Mouse (Mus musculus) mouse embryonic stem cell (cell line): ENCODE data around the gene Ptpa.

Experiments used
- in situ Hi-C, 2 experiments: fragments of 300-500 bp; cut with MboI; formaldehyde crosslinking; loops; 1 replicate in 1 of 2; 3 replicates in 1 of 2; pipeline ENCODE4 v1.14.3; 2019 to 2020; ENCODE audit warnings: low sequenced_read_pairs in 2 of 2, low pct_unique_long_range_greater_than_20kb in 1 of 2, mixed read lengths in 1 of 2; ENCODE audit not compliant: unreplicated experiment in 1 of 2

Gene Ptpa

DNA sequence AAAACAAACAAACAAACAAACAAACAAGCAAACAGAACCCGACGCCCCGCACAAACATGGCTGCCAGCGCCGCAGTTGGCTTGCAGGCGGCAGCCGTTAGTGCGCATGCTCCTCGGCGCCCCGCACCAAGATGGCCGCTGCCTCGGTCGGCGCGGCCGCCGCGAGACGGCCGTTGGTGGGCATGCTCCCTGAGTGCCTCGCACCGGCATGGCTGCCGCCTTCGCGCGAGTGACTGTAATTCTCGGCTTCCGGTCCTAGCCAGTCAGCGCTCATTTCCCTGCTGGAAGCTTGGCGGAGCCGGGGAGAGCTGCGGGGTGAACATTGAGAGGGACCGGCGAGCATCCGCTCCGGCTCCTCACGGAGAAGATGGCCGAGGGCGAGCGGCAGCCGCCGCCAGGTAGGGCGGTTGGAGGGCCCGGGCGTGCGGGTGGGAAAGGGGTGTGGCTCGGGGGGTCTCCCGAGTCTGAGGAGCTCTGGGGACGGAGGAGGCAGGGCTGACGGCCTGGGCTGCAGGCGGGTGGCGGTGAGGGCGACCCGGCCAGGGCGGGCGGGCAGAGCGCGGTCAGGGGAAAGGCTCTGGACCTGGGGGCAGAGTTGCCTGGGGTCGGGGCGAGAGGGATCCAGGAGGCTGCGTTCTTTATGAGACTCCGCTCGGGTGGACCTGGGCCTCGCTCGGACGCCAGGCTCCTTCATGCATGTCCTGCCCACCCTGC lies at the start of gene Ptpa:
Gene Ptpa, plus strand, starts transcription at position 104 of the 713 bp plus-strand sequence.
- in situ Hi-C loops, result no loop called here

DNA sequence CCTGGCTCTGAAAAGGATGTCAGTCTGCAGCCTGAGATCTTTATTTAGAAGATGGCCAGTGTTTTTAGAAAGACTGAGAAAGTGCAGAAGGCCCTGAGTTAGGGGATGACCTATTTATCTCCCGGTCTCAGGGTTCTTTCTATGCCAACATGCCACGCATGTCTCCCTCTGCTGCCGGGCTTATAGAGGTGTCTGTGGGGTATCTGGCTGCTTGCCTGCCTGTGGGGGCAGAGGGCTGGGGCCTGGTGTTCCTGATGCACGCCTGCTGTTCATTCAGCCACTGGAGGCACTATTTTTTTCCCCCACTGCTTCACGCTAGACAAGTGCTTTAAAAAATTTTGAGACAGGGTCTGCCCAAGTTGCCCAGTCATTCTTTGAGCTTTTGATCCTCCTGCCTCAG lies 49.6 kb upstream of the Ptpa start:
- in situ Hi-C loops, result no loop called here

DNA sequence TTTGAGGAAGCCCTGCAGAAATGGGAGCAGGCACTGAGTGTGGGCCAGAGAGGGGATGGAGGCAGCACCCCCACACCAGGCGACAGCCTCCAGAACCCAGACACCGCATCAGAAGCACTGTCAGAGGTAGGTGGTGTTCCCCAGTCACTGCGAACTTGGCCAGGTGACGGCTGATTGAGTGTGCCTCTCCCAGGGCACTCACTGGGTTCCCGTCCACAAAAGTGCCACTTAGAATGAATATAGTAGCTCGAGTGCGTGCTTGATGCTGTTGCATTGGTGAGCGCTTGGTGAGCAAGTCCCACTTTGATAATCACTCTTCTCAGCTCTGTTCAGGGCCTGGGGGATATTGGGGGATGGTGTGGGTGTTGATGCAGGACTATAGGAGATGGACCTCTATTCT lies 44.3 kb upstream of the Ptpa start:
- in situ Hi-C loops, result no loop called here

DNA sequence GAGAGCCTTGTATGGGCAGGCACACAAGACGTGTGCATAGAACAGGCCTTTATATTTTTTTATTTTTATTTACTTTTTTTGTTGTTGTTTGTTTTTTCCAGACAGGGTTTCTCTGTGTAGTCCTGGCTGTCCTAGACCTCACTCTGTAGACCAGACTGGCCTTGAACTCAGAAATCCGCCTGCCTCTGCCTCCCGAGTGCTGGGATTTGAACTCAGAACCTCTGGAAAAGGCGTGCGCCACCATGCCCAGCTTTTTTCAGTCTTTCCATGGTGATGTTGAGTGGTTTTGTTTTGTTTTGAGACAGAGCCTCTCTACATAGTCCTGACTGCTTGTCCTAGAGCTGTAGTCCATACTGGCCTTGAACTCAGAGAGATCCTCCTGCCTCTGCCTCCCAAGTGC lies 43.1 kb upstream of the Ptpa start:
- in situ Hi-C loops, result no loop called here

DNA sequence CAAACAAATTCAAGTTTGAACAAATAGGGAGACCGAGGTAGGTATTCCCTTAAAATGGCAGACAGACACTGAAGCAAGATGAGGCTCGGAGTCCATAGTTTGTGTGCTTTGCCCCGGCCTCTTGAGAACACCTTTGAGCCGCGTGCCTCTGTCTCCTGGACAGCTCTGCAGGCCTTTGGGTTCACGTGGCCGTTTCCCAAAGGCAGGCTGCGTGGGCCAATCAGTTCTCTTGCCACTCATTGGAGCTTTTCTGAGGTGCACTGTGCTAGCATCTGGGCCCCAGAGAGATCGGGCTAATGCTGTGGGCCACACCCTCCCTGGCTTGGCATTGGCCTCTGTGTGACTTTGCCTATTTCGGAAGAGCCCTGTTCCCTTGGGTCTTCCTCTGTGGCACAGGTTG lies 39.9 kb upstream of the Ptpa start:
- in situ Hi-C loops, result no loop called here

DNA sequence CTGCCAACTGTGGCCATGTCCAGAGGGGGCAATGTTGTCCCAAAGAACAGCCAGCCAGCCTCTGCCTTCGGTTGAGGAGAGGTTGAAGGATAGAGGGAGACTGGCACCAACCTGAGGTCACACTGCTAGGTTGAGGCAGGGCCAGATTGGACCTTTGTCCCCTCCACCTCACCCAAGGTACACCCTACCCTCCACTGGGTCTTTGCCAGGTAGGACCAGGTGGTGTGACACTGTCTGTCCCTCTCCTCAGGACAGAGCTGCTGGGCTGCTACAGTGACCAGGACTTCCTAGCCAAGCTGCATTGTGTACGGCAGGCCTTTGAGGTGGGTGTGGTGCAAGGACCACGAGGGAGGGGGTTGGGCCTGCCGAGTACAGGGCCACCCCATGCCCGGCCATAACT lies 38.1 kb upstream of the Ptpa start:
- in situ Hi-C loops, result no loop called here

DNA sequence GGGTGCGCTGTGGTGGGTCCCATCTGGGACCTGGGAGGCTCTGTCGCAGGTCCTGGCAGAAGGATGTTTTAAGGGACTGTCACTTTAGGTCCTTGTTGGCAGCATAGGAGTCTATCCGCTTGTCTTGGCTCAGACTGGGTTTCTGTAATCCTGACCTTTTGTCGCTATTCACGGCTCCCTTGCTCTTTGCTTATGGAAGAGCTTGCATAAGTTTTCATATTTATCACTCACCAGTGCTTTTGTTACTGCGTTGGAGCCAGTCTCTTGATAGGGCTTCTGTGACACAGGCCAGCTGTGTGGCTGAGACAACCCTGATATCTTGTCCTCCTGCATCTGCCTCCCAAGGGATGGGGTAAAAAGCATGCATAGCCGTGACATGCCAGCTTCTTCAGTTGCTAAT lies 36.5 kb upstream of the Ptpa start:
- in situ Hi-C loops, result no loop called here

DNA sequence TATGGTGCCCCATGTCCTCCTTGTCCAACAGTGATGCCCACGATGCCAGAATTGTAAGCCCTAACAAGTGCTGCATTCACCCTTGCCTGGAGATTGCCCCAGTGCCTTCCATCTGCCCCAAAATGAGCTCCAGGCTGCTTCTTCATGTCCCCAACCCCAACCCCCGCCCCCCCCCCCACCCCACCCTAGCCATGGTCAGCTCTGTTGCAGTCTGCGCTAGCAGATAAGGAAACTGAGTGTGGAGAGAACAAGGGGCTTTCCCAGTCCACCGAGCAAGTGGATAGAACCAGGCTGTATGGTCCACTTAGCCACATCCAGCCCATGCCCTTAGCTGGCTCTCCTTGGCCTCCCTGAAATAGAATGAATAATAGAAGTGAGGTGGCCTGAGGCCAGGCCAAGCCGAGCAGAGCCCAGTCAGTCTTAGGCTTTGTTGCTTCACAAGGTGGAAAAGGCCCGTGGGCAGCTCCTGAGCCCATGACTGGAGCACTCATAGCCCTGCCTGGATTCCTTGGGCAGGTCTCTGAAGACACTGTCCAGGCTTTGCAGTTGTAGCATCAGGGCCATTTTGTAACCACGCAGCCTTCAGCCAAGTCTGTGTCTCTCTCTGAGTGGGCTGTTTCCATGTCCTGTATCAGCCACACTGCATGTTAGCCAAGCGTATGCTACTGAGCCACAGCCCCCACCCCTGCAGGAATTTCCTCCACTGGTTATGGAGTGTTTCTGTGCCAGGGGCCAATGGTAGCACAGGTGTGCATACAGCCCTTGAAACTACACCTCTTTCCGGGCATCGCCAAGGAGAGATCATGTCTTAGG lies 35.1 kb upstream of the Ptpa start:
- in situ Hi-C loops, result no loop called here

DNA sequence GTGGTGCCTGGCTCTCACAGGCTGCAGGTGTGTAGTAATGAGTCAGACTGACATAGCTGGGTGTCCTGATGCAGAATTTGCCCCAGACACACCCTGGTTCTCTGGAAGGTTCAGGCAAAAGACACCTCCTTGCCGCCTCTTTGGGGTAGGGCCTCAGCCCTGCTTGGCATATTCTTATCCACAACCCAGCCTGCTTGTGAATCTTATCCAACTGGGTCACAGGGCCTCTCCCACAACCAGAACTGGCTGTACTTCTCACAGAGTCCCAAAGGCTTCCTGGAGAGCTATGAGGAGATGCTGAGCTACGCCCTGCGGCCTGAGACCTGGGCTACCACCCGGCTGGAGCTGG lies 34.5 kb upstream of the Ptpa start:
- in situ Hi-C loops, result no loop called here

DNA sequence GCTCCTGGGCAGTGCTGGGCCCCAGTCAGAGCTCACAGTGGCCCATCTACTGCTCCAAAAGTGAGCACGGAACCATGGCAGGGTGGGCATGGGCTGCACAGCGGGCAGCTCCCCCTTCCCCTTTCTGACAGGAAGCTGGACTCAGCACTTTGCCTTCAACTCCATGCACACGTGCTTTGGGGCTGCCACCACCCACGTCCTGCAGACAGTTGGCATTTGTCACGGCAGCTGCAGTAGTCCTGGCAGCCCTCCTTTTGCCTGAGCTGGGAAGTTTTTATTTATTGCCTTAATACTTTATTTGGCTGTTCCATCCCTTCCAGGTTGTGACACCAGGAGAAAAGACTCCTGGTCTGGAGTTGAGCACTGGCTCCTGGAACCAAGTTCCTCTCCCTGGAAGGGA lies 31.0 kb upstream of the Ptpa start:
- in situ Hi-C loops, result no loop called here

DNA sequence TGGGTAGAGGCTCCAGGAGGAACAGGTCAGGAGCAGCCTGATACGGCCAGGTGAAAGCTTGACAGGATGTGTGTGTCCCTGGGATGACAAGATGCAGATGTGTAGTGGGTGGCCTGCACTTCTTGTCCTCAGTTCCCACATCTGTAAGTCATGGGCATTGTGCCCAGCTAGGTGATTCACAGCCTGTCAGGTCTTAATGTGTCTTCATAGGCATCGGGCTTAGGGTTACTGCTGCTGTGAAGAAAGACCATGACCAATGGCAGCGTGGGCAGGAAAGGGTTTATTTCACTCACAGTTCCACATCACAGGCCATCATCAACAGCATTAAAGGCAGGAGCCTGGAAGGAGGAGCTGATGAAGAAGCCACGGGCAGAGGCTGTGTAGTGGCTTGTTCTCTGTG lies 30.2 kb upstream of the Ptpa start:
- in situ Hi-C loops, result no loop called here

DNA sequence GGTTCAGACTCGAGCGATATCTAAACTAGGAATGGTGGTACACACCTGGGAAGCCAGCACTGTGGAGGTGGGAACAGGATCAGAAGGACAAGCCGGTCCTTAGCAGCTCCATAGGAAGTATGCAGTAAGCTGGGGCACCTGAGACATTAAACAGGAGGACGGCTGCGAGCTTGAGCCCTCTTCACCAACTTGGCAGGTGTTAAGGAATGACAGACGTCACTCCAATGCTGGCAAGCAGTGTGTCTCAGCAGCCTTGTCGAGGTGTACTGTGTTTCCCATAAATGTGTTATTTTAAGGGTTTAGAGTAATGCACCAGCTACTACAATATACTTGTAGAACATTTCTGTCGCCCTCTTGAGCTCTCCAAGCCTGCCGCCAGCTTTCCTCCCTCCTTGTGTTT lies 28.9 kb upstream of the Ptpa start:
- in situ Hi-C loops, result no loop called here

DNA sequence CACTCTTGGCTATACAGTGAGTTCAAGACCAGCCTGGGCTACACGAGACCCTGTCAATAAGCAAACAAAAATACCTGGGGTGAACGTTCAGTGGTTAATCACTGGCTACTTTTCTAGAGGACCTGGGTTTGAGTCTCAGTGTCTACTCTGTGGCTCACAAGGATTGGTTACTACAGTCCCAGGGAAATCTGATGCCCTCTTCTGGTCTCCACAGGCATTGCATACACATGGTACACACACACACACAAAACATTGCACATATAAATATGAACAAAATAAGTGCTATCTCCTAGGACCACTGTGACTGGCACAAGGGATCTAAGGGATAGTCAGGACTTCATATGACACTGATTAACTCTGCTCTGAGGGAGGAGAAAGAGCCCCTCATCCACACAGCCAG lies 26.8 kb upstream of the Ptpa start:
- in situ Hi-C loops, result no loop called here

DNA sequence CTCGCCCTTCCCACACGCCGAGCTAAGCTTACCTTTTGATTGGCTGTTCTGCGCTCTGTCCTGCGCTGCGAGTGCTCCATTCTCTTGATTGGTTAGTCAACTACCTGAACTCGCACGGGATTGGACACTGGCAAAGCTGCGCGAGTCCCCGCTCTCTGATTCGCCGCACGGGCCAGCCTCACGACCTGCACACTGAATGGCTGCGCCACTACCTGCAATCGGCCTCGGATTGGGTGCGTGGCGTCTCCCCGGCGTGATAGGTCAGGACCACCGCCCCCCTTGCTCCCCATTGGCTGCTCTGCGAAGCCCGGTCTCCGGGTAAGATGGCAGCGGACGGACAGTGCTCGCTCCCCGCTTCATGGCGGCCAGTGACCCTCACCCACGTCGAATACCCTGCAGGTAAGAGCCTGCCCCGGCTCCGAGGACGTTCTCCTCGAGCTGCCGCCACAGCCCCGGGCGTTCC lies 23.7 kb upstream of the Ptpa start, which contains the start of gene Dolpp1:
Gene Dolpp1, plus strand, starts transcription at position 141 of the 463 bp plus-strand sequence.
- in situ Hi-C loops, result no loop called here

DNA sequence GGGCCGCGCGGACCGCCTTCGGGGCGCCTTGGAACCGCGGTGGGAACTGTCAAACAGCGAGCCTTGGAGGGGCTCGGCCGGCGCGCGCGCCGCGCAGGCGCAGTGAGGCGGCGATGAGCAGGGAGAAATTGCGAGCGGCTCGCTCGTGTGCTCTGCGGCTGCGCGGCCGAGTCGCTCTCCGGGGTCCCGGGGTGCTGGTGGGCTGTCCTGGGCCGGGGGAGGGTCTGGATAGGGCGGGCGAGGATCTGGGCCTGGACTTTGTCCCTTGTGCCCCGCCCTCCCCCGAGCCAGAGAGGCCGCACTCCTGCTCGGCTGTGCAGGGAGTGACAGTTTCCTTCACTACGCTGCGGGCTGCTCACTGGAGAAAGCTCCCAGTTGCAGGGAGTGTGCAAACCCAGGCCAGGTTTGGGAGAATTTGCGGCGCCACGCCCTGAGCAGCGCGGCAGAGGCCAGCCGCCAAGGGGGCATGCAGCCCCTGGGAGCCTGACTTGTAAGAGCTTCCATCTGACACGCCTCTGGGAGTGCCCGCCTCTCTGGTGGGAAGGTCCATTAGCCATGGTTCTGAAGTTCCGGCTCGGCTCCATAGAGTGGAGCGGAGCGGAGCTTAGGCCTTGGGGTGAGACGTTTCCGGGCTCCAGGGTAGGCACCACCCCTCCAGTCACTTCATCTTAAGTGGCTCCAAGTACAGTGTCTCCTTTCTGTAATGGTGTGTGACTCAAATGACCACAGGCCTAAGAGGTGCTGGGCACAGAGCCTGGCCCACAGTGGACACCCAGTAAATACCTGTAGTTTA lies 23.1 kb upstream of the Ptpa start:
- in situ Hi-C loops, result no loop called here

DNA sequence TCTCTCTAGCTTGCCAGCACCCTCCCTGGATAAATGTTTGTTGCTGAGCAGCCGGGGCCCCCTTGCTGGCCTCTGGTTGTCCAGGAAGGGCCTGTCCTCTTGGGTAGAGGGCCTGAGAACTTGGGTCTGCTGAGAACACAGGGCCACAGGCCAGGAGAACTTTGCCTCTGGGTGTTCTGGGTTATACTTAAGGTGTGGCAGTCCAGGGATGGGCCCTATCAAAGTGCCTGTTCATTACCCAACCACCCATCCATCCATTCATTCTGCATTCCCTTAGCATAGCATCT lies 22.5 kb upstream of the Ptpa start:
- in situ Hi-C loops, result no loop called here

DNA sequence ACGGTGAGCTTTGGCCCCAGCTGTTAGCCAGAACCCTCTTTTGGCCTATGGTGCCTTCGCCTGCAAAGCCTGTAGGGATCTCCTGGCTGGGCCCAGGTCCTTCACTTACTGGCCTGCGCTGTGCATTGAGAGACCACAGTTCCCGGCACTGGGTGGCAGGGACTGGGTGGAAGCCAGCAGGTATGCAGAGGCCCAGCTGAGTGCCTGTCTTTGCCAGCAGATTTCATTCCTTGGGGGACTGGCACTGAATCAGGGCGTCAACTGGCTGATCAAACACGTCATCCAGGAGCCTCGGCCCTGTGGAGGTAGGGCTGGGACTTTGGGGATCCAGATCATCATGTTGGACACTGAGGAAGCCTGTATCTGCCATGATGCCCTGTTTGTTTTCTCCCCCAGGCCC lies 20.1 kb upstream of the Ptpa start:
- in situ Hi-C loops, result no loop called here

DNA sequence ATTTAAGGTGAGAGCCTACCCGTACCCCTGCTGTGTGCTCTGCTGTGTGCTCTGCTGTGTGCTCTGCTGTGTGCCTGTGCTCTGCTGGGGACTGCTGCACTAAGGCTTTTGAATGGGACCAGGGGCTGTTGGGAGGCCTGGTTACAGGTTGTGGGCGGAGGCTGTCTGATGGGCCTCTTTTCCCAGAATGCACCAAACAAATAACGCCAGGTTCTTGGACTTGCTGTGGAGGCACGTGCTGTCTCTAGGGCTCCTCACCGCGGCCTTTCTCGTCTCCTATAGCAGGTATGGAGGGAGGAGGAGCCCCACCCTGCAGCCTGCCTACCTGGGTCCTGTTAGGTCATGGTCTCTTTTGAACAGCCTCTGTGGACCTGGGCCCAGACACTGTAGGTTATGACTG lies 19.6 kb upstream of the Ptpa start:
- in situ Hi-C loops, result no loop called here

DNA sequence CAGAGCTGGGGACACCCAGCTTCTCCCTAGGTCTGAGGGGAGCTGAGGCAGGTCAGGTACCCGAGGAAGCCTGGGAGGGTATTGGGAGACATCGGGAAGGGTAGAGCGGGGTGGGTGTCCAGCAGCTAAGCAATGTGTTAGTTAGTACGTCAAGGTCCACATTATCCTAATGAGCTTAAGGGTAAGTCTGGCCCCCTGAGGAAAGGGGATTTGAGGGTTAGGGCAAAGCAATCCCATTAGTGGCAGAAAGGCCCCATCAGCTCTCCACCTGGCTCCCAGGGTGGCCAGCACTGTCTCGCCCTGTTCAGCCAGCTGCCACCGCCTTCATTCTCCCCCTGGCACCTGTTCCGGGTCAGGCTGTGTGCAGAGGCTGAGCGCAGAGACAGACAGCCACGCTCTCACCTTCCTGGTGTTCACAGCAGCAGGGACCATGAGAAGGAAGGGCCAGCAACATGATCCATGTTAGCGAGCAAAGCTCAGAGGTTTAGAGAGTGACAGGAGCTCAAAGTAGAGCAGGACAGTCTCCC lies 17.8 kb upstream of the Ptpa start:
- in situ Hi-C loops, result no loop called here
